Mouse (Mus musculus) erythroblast, embryonic 14.5 days (primary cell): Measurements from ENCODE around the gene Sgce. TPM values are rescaled to one million over a fixed set of nuclear protein-coding genes. Genes with fewer than 3 reads are reported as not detected.

Source experiments
- H3K27me3 ChIP-seq: 2 replicates; pipeline ENCODE4 v1.6.1; 2012; ENCODE audit warnings: inconsistent platforms; ENCODE audit not compliant: control insufficient read depth
- H3K36me3 ChIP-seq: 2 replicates; pipeline ENCODE4 v1.6.1; 2012; ENCODE audit warnings: mild to moderate bottlenecking, inconsistent platforms; ENCODE audit not compliant: control insufficient read depth
- H3K4me1 ChIP-seq: 2 replicates; pipeline ENCODE4 v1.6.1; 2012; ENCODE audit warnings: inconsistent platforms; ENCODE audit not compliant: control insufficient read depth
- H3K4me3 ChIP-seq: replicated peaks from 2 replicates; pipeline ENCODE3; 2012; ENCODE audit warnings: moderate library complexity, mild to moderate bottlenecking, inconsistent platforms
- H3K9me3 ChIP-seq: 2 replicates; pipeline ENCODE4 v1.6.1; 2012; ENCODE audit warnings: low read length, inconsistent platforms, mixed read lengths; ENCODE audit not compliant: control insufficient read depth
- GATA1 ChIP-seq: IDR thresholded peaks from 2 replicates; pipeline ENCODE4 v1.6.1; 2012; ENCODE audit warnings: low read length, inconsistent platforms, mixed read lengths
- TAL1 ChIP-seq: IDR thresholded peaks from 3 replicates; pipeline ENCODE4 v1.6.1; 2012; ENCODE audit warnings: low read length, inconsistent platforms, mixed read lengths
- polyA plus RNA-seq: library from polyadenylated mRNA; stranded (reverse); fragments of >175 nt; gene quantifications from 2 replicates; pipeline ENCODE4 v1.2.3, GENCODE M21; 2012

The Sgce gene
- polyA plus RNA-seq, 1 experiment, result not detected

DNA sequence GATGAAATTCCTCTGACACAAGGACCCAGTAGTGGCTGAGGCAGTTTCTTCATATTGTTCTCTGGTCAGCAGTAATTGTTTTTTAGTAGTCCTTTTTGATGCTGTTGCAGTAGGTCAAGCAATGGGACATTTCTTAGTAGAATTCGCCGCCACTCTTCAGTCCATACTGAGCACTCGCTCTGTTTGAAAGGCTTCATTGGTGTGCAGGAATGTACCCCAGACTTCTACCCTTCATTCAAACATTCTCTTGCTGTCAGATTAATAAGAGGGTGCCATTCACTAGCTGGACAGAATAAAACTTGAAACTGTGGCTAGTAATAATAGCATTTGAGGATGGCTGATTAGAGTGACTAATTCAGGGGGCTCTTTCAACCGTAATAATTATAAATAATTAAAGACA lies 113.8 kb downstream of the Sgce start:
- H3K36me3 ChIP-seq, result peaks cover 2% of the 10 kb centered on the region; the same call in 1 of the 2 replicates
- H3K4me3 ChIP-seq, result no peak overlapping the region
- H3K4me1 ChIP-seq, result no peaks in the 10 kb centered on the region
- no peaks in the 10 kb centered on the region for H3K9me3 ChIP-seq
- TF ChIP-seq TAL1 (no peak), GATA1 (no peak)
- H3K27me3 ChIP-seq, result no peaks in the 10 kb centered on the region

DNA sequence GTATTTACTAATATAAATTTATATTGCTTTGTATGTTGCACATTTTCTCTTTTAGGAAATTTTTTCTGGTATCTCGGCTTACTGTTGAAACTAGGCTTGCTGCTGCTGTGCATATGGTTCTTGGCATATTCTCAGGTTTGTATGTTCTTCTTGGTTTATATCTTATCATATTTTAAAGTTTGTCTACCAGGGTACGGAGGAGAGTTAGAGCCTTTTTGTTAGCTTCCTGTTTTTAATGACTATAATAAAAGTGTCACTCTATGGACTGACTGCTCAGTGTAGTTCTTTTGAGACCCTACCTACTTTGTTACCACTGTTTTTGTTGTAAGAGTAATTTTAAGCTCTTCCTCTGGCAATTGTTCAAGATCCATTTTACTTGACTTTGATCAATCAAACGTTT lies 115.5 kb downstream of the Sgce start:
- TF ChIP-seq TAL1 (no peak), GATA1 (no peak)
- Histone ChIP-seq H3K36me3 (peaks cover 2% of the 10 kb centered on the region; the same call in 1 of the 2 replicates), H3K4me3 (no peak overlapping the region), H3K4me1 (no peaks in the 10 kb centered on the region), H3K27me3 (no peaks in the 10 kb centered on the region), H3K9me3 (no peaks in the 10 kb centered on the region)

Other genes with a start within 250 kb of the Sgce start
- 0.05 and 0.06 TPM in 2 replicates for gene Col1a2, start 242.4 kb downstream of the Sgce start, polyA plus RNA-seq
- 0.07 and 0.11 TPM in 2 replicates for gene Casd1, start 146.4 kb downstream of the Sgce start, polyA plus RNA-seq
- under 0.01 TPM in 1 of 2 replicates, not detected in the other for gene Peg10, start 99 bp upstream of the Sgce start, polyA plus RNA-seq
- gene Ppp1r9a, start 155.7 kb upstream of the Sgce start, polyA plus RNA-seq, result 0.02 TPM in 2 replicates